Mouse (Mus musculus) heart, postnatal 36 days (tissue): ENCODE data around the gene Crisp1. TPM values are rescaled to one million over a fixed set of nuclear protein-coding genes. Genes with fewer than 3 reads are reported as not detected.

Experiments
- DNase-seq, 2 experiments: peaks; one replicate each; pipeline ENCODE4 v3.0.0; 2021 to 2022
- intact Hi-C: fragments of 180-260 bp; cut with DNase I; formaldehyde crosslinking; loops from one replicate; pipeline ENCODE4 v1.15.1; 2025
- total RNA-seq, 2 experiments: library from RNA; stranded (reverse); gene quantifications; 2 replicates each; pipeline ENCODE4 v1.2.3; 2021

Crisp1 gene
- total RNA-seq = not detected

DNA sequence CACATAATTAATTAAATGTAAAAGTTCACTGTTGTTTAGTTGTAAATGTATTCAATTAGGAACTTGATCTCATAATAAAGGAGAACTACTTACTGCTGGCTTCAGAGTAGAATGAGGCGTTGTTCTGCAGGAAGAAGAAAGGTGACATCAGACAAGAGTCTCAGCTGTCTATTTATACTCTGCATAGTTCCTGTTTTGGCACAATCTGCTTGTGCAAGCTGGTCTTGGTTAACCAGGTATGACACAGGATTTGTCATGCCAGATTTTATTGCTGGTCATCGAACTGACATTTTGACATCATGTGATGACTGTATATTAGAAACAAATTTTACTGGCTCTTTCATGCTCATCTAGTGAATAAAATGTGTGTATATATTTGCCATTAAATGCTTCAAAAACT lies at the start of gene Crisp1:
Gene Crisp1 (minus strand): TSS at position 146 of the 400 bp plus-strand sequence.
- no peak for DNase-seq
- intact Hi-C loops = no loop called here

DNA sequence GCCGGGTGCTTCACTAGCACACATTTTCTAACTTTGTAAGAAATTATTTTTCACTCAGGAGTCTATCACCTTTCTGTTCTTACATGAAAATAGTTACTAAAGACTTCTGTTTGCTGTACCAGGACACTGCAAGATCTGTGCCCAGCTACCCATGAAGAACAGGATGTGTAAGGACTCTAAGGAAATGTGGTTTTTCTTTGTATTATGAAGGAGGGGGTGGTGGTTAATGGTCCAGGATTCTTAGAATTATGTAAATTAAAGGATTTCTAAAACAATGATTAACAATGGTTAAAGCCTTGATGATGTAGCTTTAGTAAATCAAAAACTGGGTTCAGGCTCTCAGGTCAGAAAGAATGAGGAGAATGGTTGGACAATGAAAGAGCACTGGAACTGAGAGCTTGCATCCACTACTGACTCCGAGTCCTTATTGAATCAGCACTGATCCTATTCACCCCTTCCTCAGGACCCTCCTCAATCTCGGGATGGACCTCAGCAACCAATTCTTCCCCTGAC lies 23.5 kb upstream of the Crisp1 start:
- no peak for DNase-seq
- intact Hi-C loops = no loop called here

DNA sequence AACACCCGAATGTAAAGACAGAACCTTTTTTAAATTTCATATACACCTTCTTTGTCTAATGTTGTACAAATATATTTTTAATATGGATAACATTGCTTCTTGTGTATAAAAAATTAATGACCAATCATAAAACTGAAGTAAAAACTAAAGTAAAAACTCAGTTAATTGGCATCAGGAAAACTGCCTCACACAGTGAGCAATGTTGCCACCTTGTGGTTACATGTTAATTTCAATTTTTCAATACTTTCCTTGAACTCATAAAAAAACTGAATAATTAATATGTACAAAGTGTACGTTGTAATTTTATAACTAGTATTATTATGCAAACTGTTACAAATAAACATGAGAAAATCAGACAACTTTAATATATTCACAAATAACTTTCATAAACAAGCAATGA lies 33.6 kb downstream of the Crisp1 start:
- DNase-seq = no peak
- intact Hi-C loops = no loop called here

DNA sequence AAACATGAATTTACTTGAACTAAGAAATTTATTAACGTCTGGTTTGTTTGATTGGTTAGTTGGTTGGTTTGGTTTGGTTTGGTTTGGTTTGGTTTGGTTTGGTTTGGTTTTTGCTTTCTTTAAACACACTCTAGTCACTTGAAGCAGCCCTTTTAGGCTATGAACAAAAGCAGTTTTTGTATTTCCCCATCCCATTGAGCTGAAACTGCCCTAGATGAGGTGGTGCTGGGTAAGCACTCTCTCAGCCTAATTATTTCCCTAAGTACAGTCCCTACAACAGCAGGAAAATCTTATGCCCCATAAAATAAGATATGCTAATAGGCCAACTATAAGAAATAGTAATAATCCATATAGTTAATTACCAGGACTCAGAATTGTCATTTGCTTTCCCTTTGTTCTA lies 43.5 kb downstream of the Crisp1 start:
- DNase-seq = no peak

DNA sequence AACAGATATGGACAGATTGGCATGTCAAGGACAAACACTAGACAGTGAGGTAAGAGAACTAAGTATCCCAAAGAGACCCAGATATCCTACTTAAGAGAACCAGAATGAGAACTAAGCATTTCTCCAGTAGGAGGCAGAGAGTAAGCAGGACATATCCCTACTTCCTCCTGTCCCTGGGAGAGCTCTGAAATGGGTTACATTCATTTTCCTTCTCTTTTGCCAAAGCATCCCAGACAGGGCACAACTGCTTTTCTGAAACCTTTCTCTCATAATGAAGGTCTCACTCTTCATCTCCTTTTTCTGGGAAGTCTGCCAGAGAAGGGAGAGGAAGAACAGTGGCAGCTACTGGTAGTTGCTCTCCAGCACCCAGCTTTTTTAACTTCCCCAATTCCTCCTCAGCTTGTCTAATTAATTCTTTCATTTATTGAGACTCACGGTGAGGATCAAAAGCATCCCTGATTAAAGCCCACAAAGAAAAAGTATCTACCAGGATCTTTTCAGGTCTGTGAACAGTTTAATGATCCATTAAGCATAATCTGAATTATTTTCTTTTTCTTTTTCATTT lies 44.0 kb downstream of the Crisp1 start:
- DNase-seq = no peak
- intact Hi-C loops = no loop called here

More for the DNA sequence above, 43.5 kb downstream of the Crisp1 start:
- intact Hi-C loops = no loop called here

DNA sequence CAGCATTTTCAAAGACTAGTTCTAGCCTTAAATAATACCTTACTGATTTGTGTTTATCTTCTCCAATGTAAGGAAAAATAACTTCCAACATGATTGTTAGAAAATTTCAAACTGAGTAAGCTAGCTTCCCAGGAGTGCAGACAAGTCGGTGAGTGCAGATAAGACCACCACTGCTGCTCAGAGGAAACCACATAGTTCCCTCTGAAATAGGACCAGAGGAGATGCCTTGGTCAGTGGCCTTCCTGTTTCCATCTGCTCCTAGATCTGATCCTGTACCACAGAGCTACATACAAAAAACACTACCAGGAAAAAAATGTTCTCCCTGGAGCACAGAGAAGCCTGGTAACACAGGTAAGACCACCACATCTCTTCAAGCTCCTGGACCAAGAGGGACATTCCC lies 66.5 kb downstream of the Crisp1 start:
- no peak for DNase-seq
- intact Hi-C loops = no loop called here

Other genes starting within 250 kb of the Crisp1 start
- not detected for gene AC192777.2, start 223.8 kb downstream of the Crisp1 start, total RNA-seq
- gene Pgk2, start 110.6 kb downstream of the Crisp1 start, total RNA-seq = not detected
- not detected for gene Crisp3, start 76.9 kb downstream of the Crisp1 start, total RNA-seq
- not detected for gene Esp8, start 200.8 kb upstream of the Crisp1 start, total RNA-seq
- gene Esp6, start 242.3 kb upstream of the Crisp1 start, total RNA-seq = not detected